Mouse (Mus musculus) MEL (cell line): ENCODE results near the gene Atp1a1. TPM values are rescaled to one million over a fixed set of nuclear protein-coding genes. Genes with fewer than 3 reads are reported as not detected.

Experiments
- DNase-seq: peaks from one replicate; pipeline ENCODE4 v3.0.0; 2011; ENCODE audit warnings: low read depth, low spot score
- H3K27ac ChIP-seq: 2 replicates; pipeline ENCODE4 v1.5.1; 2012; ENCODE audit warnings: low read depth, mild to moderate bottlenecking, control low read depth, low read length, moderate library complexity; ENCODE audit not compliant: control insufficient read depth
- H3K27me3 ChIP-seq, 2 experiments: fragments of 150-350 bp in 1 of 2; sonication (generic) in 1 of 2; 2 replicates each; pipeline ENCODE4 v1.6.1; 2012; ENCODE audit warnings: low read length in 2 of 2, mild to moderate bottlenecking in 2 of 2, improper control_type of control experiment in 1 of 2, moderate library complexity in 1 of 2; ENCODE audit not compliant: insufficient read depth in 2 of 2, control insufficient read depth in 1 of 2
- H3K36me3 ChIP-seq, 2 experiments: 2 replicates each; pipeline ENCODE4 v1.6.1; 2012 to 2014; ENCODE audit warnings: low read length in 2 of 2, improper control_type of control experiment in 1 of 2, inconsistent platforms in 1 of 2, mild to moderate bottlenecking in 1 of 2; ENCODE audit not compliant: insufficient read depth in 2 of 2, control insufficient read depth in 1 of 2
- H3K4me1 ChIP-seq, 2 experiments: fragments of 150-350 bp in 1 of 2; sonication (generic) in 1 of 2; 2 replicates each; pipeline ENCODE4 v1.6.1; 2012; ENCODE audit warnings: low read length in 2 of 2, improper control_type of control experiment in 1 of 2, mild to moderate bottlenecking in 1 of 2; ENCODE audit not compliant: insufficient read depth in 2 of 2, control insufficient read depth in 1 of 2
- H3K4me3 ChIP-seq, 2 experiments: fragments of 150-350 bp in 1 of 2; sonication (generic) in 1 of 2; 2 replicates each; pipeline ENCODE4 v1.5.1; 2012; ENCODE audit warnings: low read depth in 2 of 2, low read length in 2 of 2, mild to moderate bottlenecking in 2 of 2, moderate library complexity in 2 of 2, control low read depth in 1 of 2, improper control_type of control experiment in 1 of 2; ENCODE audit not compliant: control insufficient read depth in 1 of 2, insufficient read depth in 1 of 2
- H3K79me2 ChIP-seq: 2 replicates; pipeline ENCODE4 v1.6.1; 2012; ENCODE audit warnings: mild to moderate bottlenecking, low read length, moderate library complexity; ENCODE audit not compliant: control insufficient read depth, poor library complexity, insufficient read depth
- H3K9ac ChIP-seq: 2 replicates; pipeline ENCODE4 v1.6.1; 2012; ENCODE audit warnings: low read depth, mild to moderate bottlenecking, control low read depth, low read length, moderate library complexity; ENCODE audit not compliant: control insufficient read depth, poor library complexity, severe bottlenecking
- H3K9me3 ChIP-seq: fragments of 150-350 bp; sonication (generic); replicated peaks from 2 replicates; pipeline ENCODE4 v1.6.1; 2012; ENCODE audit warnings: mild to moderate bottlenecking, low read length, improper control_type of control experiment, moderate library complexity; ENCODE audit not compliant: insufficient read depth
- BHLHE40 ChIP-seq: IDR thresholded peaks from 2 replicates; pipeline ENCODE4 v1.6.1; 2012; ENCODE audit warnings: low read depth, mild to moderate bottlenecking, inconsistent platforms, low read length, improper control_type of control experiment, borderline replicate concordance
- CHD1 ChIP-seq: IDR thresholded peaks from 2 replicates; pipeline ENCODE4 v1.6.1; 2012; ENCODE audit warnings: low read depth, mild to moderate bottlenecking, inconsistent platforms, low read length, improper control_type of control experiment
- CTCF ChIP-seq, 3 experiments: IDR thresholded peaks in 2 of 3; conservative IDR thresholded peaks in 1 of 3; 2 replicates each; pipeline ENCODE4 v1.5.1; 2011 to 2012; ENCODE audit warnings: low read length in 3 of 3, low read depth in 2 of 3, mild to moderate bottlenecking in 2 of 3, improper control_type of control experiment in 1 of 3, inconsistent platforms in 1 of 3, mixed read lengths in 1 of 3, moderate library complexity in 1 of 3; ENCODE audit not compliant: control insufficient read depth in 1 of 3, insufficient read depth in 1 of 3, poor library complexity in 1 of 3, severe bottlenecking in 1 of 3
- GABPA ChIP-seq: IDR thresholded peaks from 2 replicates; pipeline ENCODE4 v1.6.1; 2012; ENCODE audit warnings: low read depth, mild to moderate bottlenecking, inconsistent platforms, low read length, improper control_type of control experiment, moderate library complexity
- JUND ChIP-seq: IDR thresholded peaks from 2 replicates; pipeline ENCODE4 v1.6.1; 2011; ENCODE audit warnings: low read depth, mild to moderate bottlenecking, improper control_type of control experiment, low read length
- KAT2A ChIP-seq: conservative IDR thresholded peaks from 2 replicates; pipeline ENCODE4 v1.6.1; 2012; ENCODE audit warnings: low read depth, low read length, improper control_type of control experiment, inconsistent platforms
- MAX ChIP-seq: IDR thresholded peaks from 2 replicates; pipeline ENCODE4 v1.6.1; 2011; ENCODE audit warnings: low read length, improper control_type of control experiment
- MAZ ChIP-seq: IDR thresholded peaks from 2 replicates; pipeline ENCODE4 v1.6.1; 2012; ENCODE audit warnings: low read depth, mild to moderate bottlenecking, inconsistent platforms, low read length, improper control_type of control experiment
- MYB ChIP-seq: IDR thresholded peaks from 2 replicates; pipeline ENCODE4 v1.6.1; 2011; ENCODE audit warnings: mild to moderate bottlenecking, low read depth, low read length, improper control_type of control experiment
- MYC ChIP-seq: IDR thresholded peaks from 2 replicates; pipeline ENCODE4 v1.6.1; 2011; ENCODE audit warnings: low read depth, mild to moderate bottlenecking, low read length, improper control_type of control experiment, moderate library complexity
- NELFE ChIP-seq: IDR thresholded peaks from 2 replicates; pipeline ENCODE4 v1.6.1; 2011; ENCODE audit warnings: low read depth, low read length, improper control_type of control experiment
- POLR2AphosphoS5 ChIP-seq: IDR thresholded peaks from 2 replicates; pipeline ENCODE4 v1.6.1; 2012; ENCODE audit warnings: low read depth, borderline replicate concordance, mild to moderate bottlenecking, inconsistent platforms, low read length, moderate library complexity, mixed read lengths
- RAD21 ChIP-seq: IDR thresholded peaks from 2 replicates; pipeline ENCODE4 v1.6.1; 2011; ENCODE audit warnings: mild to moderate bottlenecking, low read depth, low read length, improper control_type of control experiment
- RCOR1 ChIP-seq: IDR thresholded peaks from 2 replicates; pipeline ENCODE4 v1.6.1; 2012; ENCODE audit warnings: low read depth, mild to moderate bottlenecking, inconsistent platforms, low read length, improper control_type of control experiment
- SIN3A ChIP-seq: IDR thresholded peaks from 2 replicates; pipeline ENCODE4 v1.6.1; 2012; ENCODE audit warnings: low read length, improper control_type of control experiment, inconsistent platforms
- SMC3 ChIP-seq: IDR thresholded peaks from 2 replicates; pipeline ENCODE4 v1.6.1; 2011; ENCODE audit warnings: low read depth, low read length, improper control_type of control experiment
- TBP ChIP-seq: IDR thresholded peaks from 2 replicates; pipeline ENCODE4 v1.8.0; 2011; ENCODE audit warnings: low read depth, low read length, improper control_type of control experiment
- ZKSCAN1 ChIP-seq: IDR thresholded peaks from 2 replicates; pipeline ENCODE4 v1.6.1; 2012; ENCODE audit warnings: low read depth, mild to moderate bottlenecking, inconsistent platforms, low read length, improper control_type of control experiment, moderate library complexity
- ZMIZ1 ChIP-seq: IDR thresholded peaks from 2 replicates; pipeline ENCODE4 v1.6.1; 2012; ENCODE audit warnings: low read depth, mild to moderate bottlenecking, inconsistent platforms, low read length, improper control_type of control experiment, moderate library complexity
- polyA plus RNA-seq, 2 experiments: library from polyadenylated mRNA; stranded (reverse) in 1 of 2; unstranded in 1 of 2; fragments of >175 nt in 1 of 2; fragments of >200 nt in 1 of 2; gene quantifications; 2 replicates each; pipeline versions ENCODE4 v1.2.1 to v1.2.4; 2012; ENCODE audit warnings: low replicate concordance in 2 of 2, low read depth in 1 of 2; ENCODE audit not compliant: insufficient read length in 2 of 2, insufficient read depth in 1 of 2, missing spikeins in 1 of 2
- total RNA-seq: library from RNA; depleted of rRNA; stranded (reverse); fragments of 300-350 nt; gene quantifications from 2 replicates; pipeline ENCODE4 v1.2.3, GENCODE M21; 2012

Gene Atp1a1
- total and polyA plus RNA-seq, 3 experiments: 136 to 174 TPM; not detected in 1

DNA sequence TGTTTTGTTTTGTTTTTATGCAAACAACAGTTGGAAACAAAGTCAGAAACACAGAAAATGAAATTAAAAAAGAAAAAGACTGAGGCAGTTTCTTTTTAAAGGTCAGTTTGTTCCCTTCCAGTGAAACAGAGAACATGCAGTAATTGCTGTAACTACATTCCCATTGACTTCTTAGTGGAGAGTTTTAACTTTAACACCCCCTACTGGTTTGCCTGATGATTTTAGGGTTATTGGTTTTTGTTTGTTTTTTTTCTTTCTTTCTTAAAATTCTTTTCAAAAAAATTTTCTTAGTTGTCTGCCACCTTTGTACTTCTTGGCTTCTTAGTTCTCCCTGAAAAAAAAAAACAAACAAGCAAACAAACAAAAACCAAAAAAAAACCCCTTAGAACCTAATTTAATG, 12.5 kb upstream of the Atp1a1 start:
- no peak for DNase-seq
- TF ChIP-seq SMC3 (0 out of 2 replicates have a peak, but pooled peaks have one; percentile 18), RAD21 (peak; percentile 20; the same call in 1 of the 2 replicates), NELFE (no peak)
- Histone ChIP-seq H3K9ac (no peak overlapping the region), H3K27ac (no peak overlapping the region), H3K27me3 (peaks cover 1 to 2% of the 10 kb centered on the region in 2 experiments; a peak in 3 of 4 replicates), H3K36me3 (no peaks in the 10 kb centered on the region), H3K4me1 (no peaks in the 10 kb centered on the region), H3K4me3 (no peak overlapping the region), H3K9me3 (no peaks in the 10 kb centered on the region), H3K79me2 (no peaks in the 10 kb centered on the region)

DNA sequence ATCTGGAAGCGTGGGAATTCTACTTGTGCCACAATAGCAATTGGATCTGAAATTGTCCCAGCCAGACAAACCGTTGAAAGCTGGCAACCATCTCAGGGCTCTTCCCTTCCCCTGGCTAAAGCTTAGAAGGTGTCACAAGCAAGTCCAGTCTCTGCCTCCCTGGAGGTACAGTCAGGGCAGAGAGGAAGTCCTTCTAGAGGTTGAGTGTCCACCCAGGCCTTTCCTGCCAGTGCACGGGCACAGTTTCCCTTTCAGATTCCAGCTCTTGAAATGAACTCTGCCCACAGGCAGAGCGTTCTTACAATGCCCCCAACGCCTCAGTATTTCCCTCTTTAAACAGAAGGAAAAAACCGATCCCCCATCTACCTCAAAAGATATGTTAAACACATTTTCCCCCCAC, 11.4 kb upstream of the Atp1a1 start:
- Histone ChIP-seq H3K9ac (no peak overlapping the region), H3K79me2 (no peaks in the 10 kb centered on the region), H3K27ac (no peak overlapping the region), H3K4me1 (no peaks in the 10 kb centered on the region), H3K27me3 (peaks cover 1 to 2% of the 10 kb centered on the region in 2 experiments; a peak in 3 of 4 replicates), H3K36me3 (no peaks in the 10 kb centered on the region), H3K4me3 (no peak overlapping the region), H3K9me3 (no peaks in the 10 kb centered on the region)
- no peak for TF ChIP-seq RCOR1
- no peak for TF ChIP-seq BHLHE40
- no peak for TF ChIP-seq TBP
- no peak for TF ChIP-seq MYB
- TF ChIP-seq ZMIZ1: no peak
- no peak for TF ChIP-seq MAZ
- TF ChIP-seq CHD1: no peak
- no peak for TF ChIP-seq MAX
- no peak for TF ChIP-seq MYC
- no peak for TF ChIP-seq JUND
- no peak for TF ChIP-seq GABPA
- TF ChIP-seq RAD21: no peak
- no peak for TF ChIP-seq CTCF (IDR thresholded peaks at IDR 0.05 in 2 of 3, conservative IDR thresholded peaks at IDR 0.05 in 1 of 3; ENCODE audit: control insufficient read depth in 1 of 3, insufficient read depth in 1 of 3, low read depth in 2 of 3, low read length in 3 of 3, poor library complexity in 1 of 3, severe bottlenecking in 1 of 3)
- TF ChIP-seq POLR2AphosphoS5: no peak
- TF ChIP-seq ZKSCAN1: no peak
- TF ChIP-seq KAT2A: no peak
- TF ChIP-seq SIN3A: no peak
- no peak for DNase-seq
